Mouse (Mus musculus) stomach, embryonic 14.5 days (tissue): ENCODE measurements around the gene Rabif. TPM values are rescaled to one million over a fixed set of nuclear protein-coding genes. Genes with fewer than 3 reads are reported as not detected.
"Not testable (repeated sequence)": the region's sequence is repeated elsewhere in the genome, so short reads cannot be mapped to it uniquely, and the experiment has no call there.

ENCODE experiments used
- ATAC-seq: fragments of 200-750 bp; cut with Nextera tagmentation; 2 replicates; pipeline ENCODE4 v1.8.0; 2017; ENCODE audit warnings: low read depth, moderate TSS enrichment; ENCODE audit not compliant: insufficient number of reproducible peaks, insufficient read depth, low FRiP score
- H3K27ac ChIP-seq: fragments of 300-500 bp; sonication (generic); 2 replicates; pipeline ENCODE4 v1.5.1; 2014; ENCODE audit warnings: mild to moderate bottlenecking, low read length, moderate library complexity, mixed read lengths
- H3K27me3 ChIP-seq: fragments of 300-500 bp; sonication (generic); 2 replicates; pipeline ENCODE4 v1.6.1; 2014; ENCODE audit warnings: low read length, control low read depth, mixed read lengths; ENCODE audit not compliant: control insufficient read depth, insufficient read depth
- H3K36me3 ChIP-seq: fragments of 300-500 bp; sonication (generic); 2 replicates; pipeline ENCODE4 v1.6.1; 2014; ENCODE audit warnings: mild to moderate bottlenecking, control low read depth, low read length, moderate library complexity, mixed read lengths; ENCODE audit not compliant: control insufficient read depth, insufficient read depth
- H3K4me1 ChIP-seq: fragments of 300-500 bp; sonication (generic); 2 replicates; pipeline ENCODE4 v1.6.1; 2014; ENCODE audit warnings: low read length, control low read depth, mixed read lengths; ENCODE audit not compliant: control insufficient read depth, insufficient read depth
- H3K4me2 ChIP-seq: fragments of 300-500 bp; sonication (generic); replicated peaks from 2 replicates; pipeline ENCODE4 v1.6.1; 2014; ENCODE audit warnings: low read depth, low read length, control low read depth
- H3K4me3 ChIP-seq: fragments of 300-500 bp; sonication (generic); 2 replicates; pipeline ENCODE4 v1.5.1; 2014; ENCODE audit warnings: low read depth, low read length, control low read depth
- H3K9ac ChIP-seq: fragments of 300-500 bp; sonication (generic); replicated peaks from 2 replicates; pipeline ENCODE4 v1.6.1; 2014; ENCODE audit warnings: low read depth, mild to moderate bottlenecking, control low read depth, low read length, moderate library complexity, mixed read lengths
- H3K9me3 ChIP-seq: fragments of 300-500 bp; sonication (generic); 2 replicates; pipeline ENCODE4 v1.6.1; 2016; ENCODE audit warnings: low read depth, low read length, control low read depth; ENCODE audit not compliant: control insufficient read depth
- WGBS: fragments of 180-500 bp; shearing (Covaris S2); extraction: QIAGEN DNeasy Blood & Tissue Kit; methylation state at CpG from one replicate; pipeline ENCODE4 v1.1.7; 2014; 5-methylcytosine and 5-hydroxymethylcytosine counted together
- polyA plus RNA-seq: library from polyadenylated mRNA; unstranded; fragments of >200 nt; fragmentation: Nextera tagmentation; extraction: Ambion mirVana; gene quantifications from 2 replicates; pipeline ENCODE4 v1.2.1, GENCODE M21; 2014

Rabif gene
- polyA plus RNA-seq, 1 experiment from 2014 or later: 41.9 TPM

- Histone ChIP-seq H3K4me3 (no peak overlapping the region), H3K9me3 (no peaks in the 10 kb centered on the region), H3K9ac (no peak overlapping the region; the same call in 1 of the 2 replicates), H3K4me1 (peaks cover 11% of the 10 kb centered on the region; the same call in 1 of the 2 replicates), H3K36me3 (no peaks in the 10 kb centered on the region), H3K4me2 (no peak overlapping the region), H3K27ac (peak overlapping the region; percentile 68; the same call in 1 of the 2 replicates), H3K27me3 (no peaks in the 10 kb centered on the region)
- ATAC-seq: no peak
- 9% methylated on average over 4 of the region's 4 CpGs for WGBS
These were observed 22.2 kb downstream of the Rabif start for GRCm38 (mm10) chr1:134516491-134517198.

- H3K4me3 ChIP-seq, H3K9ac ChIP-seq, H3K27me3 ChIP-seq, ATAC-seq, H3K27ac ChIP-seq, H3K9me3 ChIP-seq, H3K4me1 ChIP-seq, H3K36me3 ChIP-seq, H3K4me2 ChIP-seq: not testable (repeated sequence)
- 92% methylated on average over 11 of the region's 14 CpGs for WGBS
These were observed 23.4 kb downstream of the Rabif start for GRCm38 (mm10) chr1:134517841-134518240.

DNA sequence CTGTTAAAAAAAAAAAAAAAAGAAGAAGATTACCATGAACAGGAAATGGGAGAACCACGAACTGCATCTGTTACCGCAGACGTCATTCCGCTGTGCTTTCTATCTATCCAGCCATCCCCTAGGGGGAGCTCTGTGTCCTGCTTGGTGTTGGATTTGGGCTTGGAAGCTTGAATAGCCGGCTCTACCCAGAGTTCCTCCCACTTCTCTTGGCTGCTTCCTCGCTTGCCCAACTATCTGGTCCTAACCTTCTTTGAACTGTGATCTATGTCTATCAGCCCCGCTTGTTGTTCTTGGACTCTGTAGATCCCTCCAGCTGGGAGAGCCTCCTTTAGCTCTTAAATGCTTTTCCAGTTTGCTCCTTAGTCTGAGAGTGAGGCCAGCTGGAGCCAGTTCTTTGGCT lies 24.2 kb downstream of the Rabif start:
- no peaks in the 10 kb centered on the region for H3K36me3 ChIP-seq
- no peak overlapping the region for H3K9ac ChIP-seq
- 13% methylated on average over 7 of the region's 7 CpGs for WGBS
- no peak overlapping the region for H3K4me2 ChIP-seq
- H3K27ac ChIP-seq: no peak overlapping the region
- H3K4me1 ChIP-seq: peaks cover 8% of the 10 kb centered on the region; the same call in 1 of the 2 replicates
- no peaks in the 10 kb centered on the region for H3K9me3 ChIP-seq
- H3K27me3 ChIP-seq: no peaks in the 10 kb centered on the region
- ATAC-seq: peak; percentile 64
- H3K4me3 ChIP-seq: no peak overlapping the region

DNA sequence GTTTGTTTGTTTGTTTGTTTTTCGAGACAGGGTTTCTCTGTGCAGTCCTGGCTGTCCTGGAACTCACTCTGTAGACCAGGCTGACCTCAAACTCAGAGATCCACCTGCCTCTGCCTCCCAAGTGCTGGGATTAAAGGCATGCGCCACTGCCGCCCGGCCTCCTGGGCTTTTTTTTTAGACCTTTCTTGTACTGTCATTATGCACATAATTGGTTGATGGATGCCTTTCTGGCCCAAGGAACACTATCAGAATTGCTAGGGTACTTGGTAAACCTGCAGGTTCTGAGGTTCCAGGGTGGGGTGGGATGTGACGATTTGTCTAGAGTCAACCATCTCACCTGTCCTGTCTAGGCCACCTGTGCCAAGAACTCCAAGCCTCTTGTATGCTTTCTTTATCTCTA lies 24.8 kb downstream of the Rabif start:
- H3K4me2 ChIP-seq, H3K27me3 ChIP-seq, H3K27ac ChIP-seq, H3K9me3 ChIP-seq, ATAC-seq, H3K4me1 ChIP-seq, H3K36me3 ChIP-seq, H3K9ac ChIP-seq, H3K4me3 ChIP-seq: not testable (repeated sequence)
- 87% methylated on average over 5 of the region's 5 CpGs for WGBS

DNA sequence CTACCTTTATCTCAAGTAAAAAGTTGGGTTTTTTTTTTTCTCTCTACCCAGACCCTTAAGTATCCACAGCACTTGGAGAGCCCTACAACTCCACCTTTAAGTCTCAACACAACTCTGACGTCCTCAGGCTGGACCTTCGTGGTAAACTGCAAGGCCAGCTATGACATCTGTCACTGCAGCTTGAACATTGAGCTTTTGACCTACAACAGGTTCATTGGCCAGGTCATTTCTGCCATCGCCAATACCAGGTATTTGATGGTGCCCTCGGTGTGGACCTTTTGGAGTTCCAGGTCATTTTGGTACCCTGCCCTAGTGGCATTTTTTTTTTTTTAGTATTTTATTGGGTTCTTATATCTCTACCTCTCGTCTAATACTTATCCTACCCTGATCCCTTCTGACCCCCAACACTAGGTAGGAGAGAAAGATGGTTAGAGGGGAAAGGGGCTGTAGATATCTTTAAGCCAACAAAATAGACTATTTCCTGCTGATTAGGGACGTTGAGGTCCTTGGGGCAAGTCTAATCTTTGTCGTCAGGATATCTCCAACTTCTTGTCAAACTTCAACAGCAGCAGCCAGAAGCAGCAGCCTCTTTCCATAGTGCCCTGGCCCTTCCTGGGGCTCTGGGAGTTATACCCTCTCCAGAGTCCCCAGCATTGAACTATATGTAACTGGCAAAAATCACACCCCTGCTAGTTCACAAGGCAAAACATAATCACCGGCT lies 25.7 kb downstream of the Rabif start:
- WGBS: 78% methylated on average over 8 of the region's 8 CpGs
- Histone ChIP-seq H3K4me3 (no peak overlapping the region), H3K27ac (no peak overlapping the region), H3K4me2 (no peak overlapping the region), H3K9me3 (no peaks in the 10 kb centered on the region), H3K27me3 (no peaks in the 10 kb centered on the region), H3K9ac (no peak overlapping the region), H3K36me3 (no peaks in the 10 kb centered on the region), H3K4me1 (peaks cover 8% of the 10 kb centered on the region; the same call in 1 of the 2 replicates)
- ATAC-seq: no peak

GRCm38 (mm10) chr1:134521163-134521562 lies 26.7 kb downstream of the Rabif start:
- no peaks in the 10 kb centered on the region for H3K27me3 ChIP-seq
- no peak overlapping the region for H3K27ac ChIP-seq
- H3K36me3 ChIP-seq: no peaks in the 10 kb centered on the region
- no peaks in the 10 kb centered on the region for H3K9me3 ChIP-seq
- H3K4me2 ChIP-seq: no peak overlapping the region
- no peak for ATAC-seq
- no peak overlapping the region for H3K9ac ChIP-seq
- no peak overlapping the region for H3K4me3 ChIP-seq
- peaks cover 7% of the 10 kb centered on the region; the same call in 1 of the 2 replicates for H3K4me1 ChIP-seq
- WGBS: 72% methylated on average over 7 of the region's 7 CpGs

DNA sequence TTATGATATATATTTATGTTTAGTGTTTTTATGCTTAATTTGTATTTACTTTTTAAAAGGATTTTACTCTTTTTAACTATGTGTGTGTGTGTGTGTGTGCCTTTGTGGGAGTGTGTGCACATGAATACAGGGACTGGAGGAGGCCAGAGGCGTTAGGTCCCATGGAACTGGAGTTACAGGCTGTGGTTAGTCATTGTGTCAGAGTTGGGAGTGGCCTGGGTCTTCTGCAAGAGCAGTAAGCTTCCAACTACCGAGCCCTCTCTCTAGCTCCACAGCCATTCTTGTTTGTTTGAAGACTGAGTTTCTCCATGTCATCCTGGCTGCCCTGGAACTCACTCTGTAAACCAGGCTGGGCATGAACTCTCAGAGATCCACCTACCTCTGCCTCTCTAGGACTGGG lies 27.9 kb downstream of the Rabif start:
- H3K27me3 ChIP-seq: no peaks in the 10 kb centered on the region
- WGBS: 38% methylated on average over 2 of the region's 2 CpGs
- no peak overlapping the region for H3K4me2 ChIP-seq
- H3K4me1 ChIP-seq: no peaks in the 10 kb centered on the region
- no peak for ATAC-seq
- H3K36me3 ChIP-seq: no peaks in the 10 kb centered on the region
- no peaks in the 10 kb centered on the region for H3K9me3 ChIP-seq
- H3K4me3 ChIP-seq: no peak overlapping the region
- H3K9ac ChIP-seq: no peak overlapping the region
- H3K27ac ChIP-seq: no peak overlapping the region

DNA sequence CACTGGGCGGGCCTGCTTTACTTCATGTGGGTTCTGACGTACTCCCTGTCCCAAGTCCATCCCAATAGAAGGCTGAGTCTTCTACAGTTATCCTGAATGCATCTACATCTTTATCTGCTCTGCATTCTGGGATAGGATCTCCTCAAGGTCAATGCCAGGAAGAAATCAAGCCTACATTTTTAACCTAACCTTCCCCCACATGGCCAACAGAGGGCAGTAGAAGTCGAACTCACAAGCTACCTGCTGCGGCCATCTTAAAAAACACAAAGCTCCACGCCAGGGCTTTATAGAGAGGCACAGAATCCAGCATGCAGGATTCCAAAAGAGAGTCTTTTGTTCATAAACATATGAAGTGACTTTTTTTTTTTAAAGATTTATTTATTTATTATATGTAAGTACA lies 30.0 kb downstream of the Rabif start:
- Histone ChIP-seq H3K9ac (no peak overlapping the region), H3K4me2 (no peak overlapping the region), H3K4me3 (no peak overlapping the region), H3K27me3 (no peaks in the 10 kb centered on the region), H3K4me1 (no peaks in the 10 kb centered on the region), H3K27ac (no peak overlapping the region), H3K36me3 (no peaks in the 10 kb centered on the region), H3K9me3 (no peaks in the 10 kb centered on the region)
- no peak for ATAC-seq
- 74% methylated on average over 5 of the region's 5 CpGs for WGBS
